Mouse (Mus musculus) testis, adult 2 months (tissue): Measurements from ENCODE around the gene Lrfn2. TPM values are rescaled to one million over a fixed set of nuclear protein-coding genes. Genes with fewer than 3 reads are reported as not detected.

Experiments used
- H3K27ac ChIP-seq: fragments of 200-500 bp; 2 replicates; pipeline ENCODE4 v1.5.1; 2012; ENCODE audit warnings: low read depth, low read length; ENCODE audit not compliant: control insufficient read depth, insufficient read depth
- H3K27me3 ChIP-seq: fragments of 200-500 bp; 2 replicates; pipeline ENCODE4 v1.6.1; 2012; ENCODE audit warnings: mild to moderate bottlenecking, low read length, moderate library complexity; ENCODE audit not compliant: control insufficient read depth, insufficient read depth
- H3K36me3 ChIP-seq: fragments of 200-500 bp; 2 replicates; pipeline ENCODE4 v1.6.1; 2012; ENCODE audit warnings: mild to moderate bottlenecking, low read length; ENCODE audit not compliant: control insufficient read depth, insufficient read depth
- H3K4me1 ChIP-seq: fragments of 200-500 bp; 2 replicates; pipeline ENCODE4 v1.6.1; 2012; ENCODE audit warnings: low read length; ENCODE audit not compliant: control insufficient read depth, insufficient read depth
- H3K4me3 ChIP-seq: fragments of 200-500 bp; 2 replicates; pipeline ENCODE4 v1.5.1; 2012; ENCODE audit warnings: low read depth, mild to moderate bottlenecking, low read length, moderate library complexity, mixed read lengths; ENCODE audit not compliant: control insufficient read depth
- CTCF ChIP-seq: fragments of 200-500 bp; IDR thresholded peaks from 2 replicates; pipeline ENCODE4 v1.5.1; 2012; ENCODE audit warnings: low read depth, mild to moderate bottlenecking, inconsistent platforms, low read length, moderate library complexity; ENCODE audit not compliant: control insufficient read depth, insufficient read depth, insufficient replicate concordance
- POLR2A ChIP-seq: fragments of 200-500 bp; IDR thresholded peaks from 2 replicates; pipeline ENCODE4 v1.6.1; 2012; ENCODE audit warnings: low read depth, mild to moderate bottlenecking, inconsistent platforms, low read length, moderate library complexity; ENCODE audit not compliant: control insufficient read depth
- polyA plus RNA-seq: library from polyadenylated mRNA; depleted of rRNA; stranded (reverse); fragments of >200 nt; gene quantifications from 2 replicates; pipeline ENCODE4 v1.2.3, GENCODE M21; 2012

The Lrfn2 gene
- polyA plus RNA-seq, 1 experiment: 0.04 TPM

GRCm38 (mm10) chr17:49047921-49048320 is 115.7 kb downstream of the Lrfn2 start:
- Histone ChIP-seq H3K4me1 (no peaks in the 10 kb centered on the region), H3K27ac (no peak overlapping the region), H3K4me3 (no peak overlapping the region), H3K27me3 (no peaks in the 10 kb centered on the region), H3K36me3 (no peaks in the 10 kb centered on the region)
- TF ChIP-seq POLR2A (no peak), CTCF (no peak)

DNA sequence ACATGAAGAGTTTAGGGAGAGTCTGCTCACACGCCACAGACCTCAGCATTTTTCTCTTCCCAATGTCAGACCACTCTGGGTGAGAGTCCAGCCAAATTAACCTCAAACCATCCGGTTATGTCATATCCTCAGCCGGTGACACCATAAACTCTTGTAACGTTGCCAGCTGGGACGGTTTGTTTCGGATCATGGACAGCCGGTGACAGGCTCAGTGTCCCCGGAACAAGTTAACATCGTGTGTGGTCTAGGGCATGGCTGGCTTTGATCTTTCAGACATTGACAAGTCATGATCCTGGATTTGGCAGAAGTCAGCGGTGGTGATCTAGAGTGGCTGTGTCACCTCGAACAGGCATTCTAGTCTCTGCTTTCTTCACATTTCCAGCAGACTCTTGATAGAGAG is 119.1 kb downstream of the Lrfn2 start:
- H3K4me1 ChIP-seq: no peaks in the 10 kb centered on the region
- TF ChIP-seq POLR2A (no peak), CTCF (no peak)
- H3K36me3 ChIP-seq: no peaks in the 10 kb centered on the region
- H3K4me3 ChIP-seq: no peak overlapping the region
- no peaks in the 10 kb centered on the region for H3K27me3 ChIP-seq
- no peak overlapping the region for H3K27ac ChIP-seq

- H3K36me3 ChIP-seq: no peaks in the 10 kb centered on the region
These were observed 129.0 kb downstream of the Lrfn2 start for GRCm38 (mm10) chr17:49061141-49061540.

DNA sequence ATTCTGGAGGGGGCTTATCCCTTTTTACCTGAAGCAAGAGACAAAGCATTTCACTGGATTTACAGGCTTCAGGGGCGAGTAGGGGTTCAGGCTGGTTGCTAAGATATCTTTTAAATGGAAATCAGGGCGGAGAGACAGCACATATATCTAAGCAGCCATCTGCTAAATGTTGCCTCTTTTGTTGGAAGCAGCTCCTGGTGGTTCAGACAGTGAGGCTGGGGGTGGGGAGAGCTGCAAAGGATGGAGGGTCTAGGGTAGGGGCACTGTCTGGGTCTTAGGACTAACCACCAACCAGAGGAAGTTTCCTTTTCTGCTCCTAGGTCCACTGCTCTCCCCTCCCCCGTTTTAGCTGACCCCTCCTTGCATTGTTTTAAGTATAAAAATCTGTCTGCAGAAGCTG is 131.6 kb downstream of the Lrfn2 start:
- Histone ChIP-seq H3K36me3 (no peaks in the 10 kb centered on the region), H3K4me1 (no peaks in the 10 kb centered on the region), H3K27me3 (no peaks in the 10 kb centered on the region), H3K4me3 (no peak overlapping the region), H3K27ac (no peak overlapping the region)
- no peak for TF ChIP-seq CTCF
- TF ChIP-seq POLR2A: no peak

More at GRCm38 (mm10) chr17:49061141-49061540, 129.0 kb downstream of the Lrfn2 start:
- Histone ChIP-seq H3K4me1 (peaks cover 2% of the 10 kb centered on the region; the same call in 1 of the 2 replicates), H3K27me3 (no peaks in the 10 kb centered on the region), H3K27ac (no peak overlapping the region), H3K4me3 (no peak overlapping the region)
- TF ChIP-seq CTCF (no peak), POLR2A (no peak)

DNA sequence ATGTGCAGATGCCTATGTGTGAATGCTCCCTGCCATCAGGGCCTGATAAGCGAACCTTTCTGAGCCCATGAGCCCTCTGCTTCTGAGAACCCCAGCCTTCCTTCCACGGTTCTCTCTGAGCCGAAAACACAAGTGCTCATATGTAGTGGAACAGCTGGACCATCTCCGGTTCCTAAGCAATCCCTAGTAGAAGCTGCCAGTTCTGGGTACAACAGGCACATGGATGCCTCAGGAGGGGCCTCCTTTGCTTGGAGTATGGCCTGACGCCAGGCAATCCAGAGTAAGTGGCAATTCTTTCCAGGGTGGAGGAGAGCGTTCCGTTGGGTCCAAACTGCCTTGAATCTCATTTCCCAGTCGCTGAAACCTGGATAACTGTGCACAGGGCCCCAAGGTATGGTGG is 132.3 kb downstream of the Lrfn2 start:
- H3K4me1 ChIP-seq: no peaks in the 10 kb centered on the region
- H3K36me3 ChIP-seq: no peaks in the 10 kb centered on the region
- H3K4me3 ChIP-seq: no peak overlapping the region
- TF ChIP-seq POLR2A (no peak), CTCF (no peak)
- no peak overlapping the region for H3K27ac ChIP-seq
- H3K27me3 ChIP-seq: no peaks in the 10 kb centered on the region

- no peaks in the 10 kb centered on the region; the same call in 1 of the 2 replicates for H3K4me1 ChIP-seq
- no peak overlapping the region for H3K27ac ChIP-seq
- no peak overlapping the region for H3K4me3 ChIP-seq
- no peaks in the 10 kb centered on the region for H3K36me3 ChIP-seq
- TF ChIP-seq POLR2A (no peak), CTCF (no peak)
- no peaks in the 10 kb centered on the region for H3K27me3 ChIP-seq
These were observed 132.9 kb downstream of the Lrfn2 start for GRCm38 (mm10) chr17:49065050-49065449.

DNA sequence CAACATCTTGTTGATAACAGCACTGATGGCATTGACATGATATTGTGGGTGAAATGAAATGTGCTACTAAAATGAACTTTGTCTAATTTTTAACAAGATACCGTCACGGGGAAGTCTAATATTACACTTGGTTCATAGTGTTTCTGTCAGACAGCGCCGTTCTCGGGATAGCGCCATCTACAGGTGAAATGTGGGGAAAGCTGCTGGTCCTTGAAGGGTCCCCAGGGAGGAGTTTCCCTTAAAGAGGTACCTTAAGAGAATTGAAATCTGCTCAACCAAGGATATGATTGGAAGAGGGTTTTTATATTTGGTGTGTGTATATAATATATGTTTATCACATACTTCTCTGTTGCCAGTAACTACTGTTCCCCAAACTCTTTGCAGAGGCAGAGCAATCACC is 134.6 kb downstream of the Lrfn2 start:
- H3K27me3 ChIP-seq: no peaks in the 10 kb centered on the region
- H3K27ac ChIP-seq: no peak overlapping the region
- TF ChIP-seq POLR2A: no peak
- no peak for TF ChIP-seq CTCF
- H3K36me3 ChIP-seq: no peaks in the 10 kb centered on the region
- H3K4me3 ChIP-seq: no peak overlapping the region
- H3K4me1 ChIP-seq: peaks cover 4% of the 10 kb centered on the region; the same call in 1 of the 2 replicates

DNA sequence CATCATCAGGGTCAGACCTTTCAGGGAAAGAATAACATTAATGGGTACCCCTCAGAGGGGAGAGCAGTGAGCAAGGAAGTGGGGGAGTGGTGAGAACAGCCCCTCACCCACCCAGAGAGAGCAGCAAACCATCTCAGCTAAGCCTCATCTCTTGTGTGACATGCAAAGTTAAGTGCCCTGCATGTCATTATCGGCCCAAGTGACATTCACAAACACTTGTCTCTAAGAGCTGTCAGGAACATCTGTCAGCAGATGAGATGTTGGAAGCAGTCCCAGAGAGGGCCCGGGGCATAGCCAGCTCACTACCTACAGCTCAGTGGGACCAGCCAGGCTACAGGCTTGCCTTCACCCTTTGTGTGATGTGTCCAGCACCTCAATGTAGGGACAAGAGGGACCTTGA is 146.0 kb downstream of the Lrfn2 start:
- Histone ChIP-seq H3K36me3 (no peaks in the 10 kb centered on the region), H3K4me3 (no peak overlapping the region), H3K27ac (no peak overlapping the region), H3K27me3 (no peaks in the 10 kb centered on the region), H3K4me1 (no peaks in the 10 kb centered on the region)
- TF ChIP-seq POLR2A (no peak), CTCF (no peak)
